Mouse (Mus musculus): ENCODE results near the gene C130050O18Rik. TPM values are rescaled to one million over a fixed set of nuclear protein-coding genes. Genes with fewer than 3 reads are reported as not detected.

The C130050O18Rik gene
- total and polyA plus RNA-seq, 3 experiments, result 0.07 to 0.83 (median 0.33) TPM

GRCm38 (mm10) chr5:139453031-139453430 is 48.0 kb downstream of the C130050O18Rik start:
- Histone ChIP-seq H3K9me3 (replicated peaks) (no peaks in the 10 kb centered on the region), H3K4me1 (ENCODE audit: insufficient read depth, low read depth, low read length) (peaks cover 2% of the 10 kb centered on the region; the same call in 1 of the 2 replicates), H3K4me3 (ENCODE audit: low read depth, low read length) (no peak overlapping the region), H3K27me3 (ENCODE audit: insufficient read depth, low read length) (no peaks in the 10 kb centered on the region), H3K36me3 (replicated peaks) (peaks cover 87% of the 10 kb centered on the region)
- no peak for ATAC-seq (ENCODE audit: extremely low read depth, insufficient number of reproducible peaks, low FRiP score, poor library complexity, severe bottlenecking)
- DNase-seq (ENCODE audit: low spot score), result no peak
- no peak for TF ChIP-seq TAL1 (conservative IDR thresholded peaks at IDR 0.05; ENCODE audit: low read depth, low read length)
- no peak for TF ChIP-seq POLR2AphosphoS5 (IDR thresholded peaks at IDR 0.05; ENCODE audit: insufficient replicate concordance, low read depth, low read length)
- TF ChIP-seq GATA1 (IDR thresholded peaks at IDR 0.05; ENCODE audit: borderline replicate concordance, low read length), result no peak
- TF ChIP-seq GATA2 (IDR thresholded peaks at IDR 0.05; ENCODE audit: borderline replicate concordance, low read depth, low read length), result no peak
- no peak for TF ChIP-seq CTCF (IDR thresholded peaks at IDR 0.05; ENCODE audit: low read depth, low read length)

GRCm38 (mm10) chr5:139455166-139455565 is 50.1 kb downstream of the C130050O18Rik start:
- Histone ChIP-seq H3K9me3 (replicated peaks) (no peaks in the 10 kb centered on the region), H3K27me3 (ENCODE audit: insufficient read depth, low read length) (no peaks in the 10 kb centered on the region), H3K4me3 (ENCODE audit: low read depth, low read length) (no peak overlapping the region), H3K36me3 (replicated peaks) (peaks cover 81% of the 10 kb centered on the region), H3K4me1 (ENCODE audit: insufficient read depth, low read depth, low read length) (peaks cover 15% of the 10 kb centered on the region)
- DNase-seq (ENCODE audit: low spot score) (no peak), ATAC-seq (ENCODE audit: extremely low read depth, insufficient number of reproducible peaks, low FRiP score, poor library complexity, severe bottlenecking) (no peak)
- no peak for TF ChIP-seq GATA1 (IDR thresholded peaks at IDR 0.05; ENCODE audit: borderline replicate concordance, low read length)
- no peak for TF ChIP-seq TAL1 (conservative IDR thresholded peaks at IDR 0.05; ENCODE audit: low read depth, low read length)
- no peak for TF ChIP-seq GATA2 (IDR thresholded peaks at IDR 0.05; ENCODE audit: borderline replicate concordance, low read depth, low read length)
- no peak for TF ChIP-seq POLR2AphosphoS5 (IDR thresholded peaks at IDR 0.05; ENCODE audit: insufficient replicate concordance, low read depth, low read length)

GRCm38 (mm10) chr5:139457241-139457640 is 52.2 kb downstream of the C130050O18Rik start:
- no peak for ATAC-seq (ENCODE audit: extremely low read depth, insufficient number of reproducible peaks, low FRiP score, poor library complexity, severe bottlenecking)
- H3K9me3 ChIP-seq (replicated peaks), result no peaks in the 10 kb centered on the region
- no peak overlapping the region for H3K4me3 ChIP-seq (ENCODE audit: low read depth, low read length)
- peaks cover 22% of the 10 kb centered on the region for H3K4me1 ChIP-seq (ENCODE audit: insufficient read depth, low read depth, low read length)
- no peaks in the 10 kb centered on the region for H3K27me3 ChIP-seq (ENCODE audit: insufficient read depth, low read length)
- peaks cover 65% of the 10 kb centered on the region for H3K36me3 ChIP-seq (replicated peaks)
- TF ChIP-seq CTCF (IDR thresholded peaks at IDR 0.05; ENCODE audit: low read depth, low read length) (no peak), GATA2 (IDR thresholded peaks at IDR 0.05; ENCODE audit: borderline replicate concordance, low read depth, low read length) (no peak), POLR2AphosphoS5 (IDR thresholded peaks at IDR 0.05; ENCODE audit: insufficient replicate concordance, low read depth, low read length) (no peak), TAL1 (conservative IDR thresholded peaks at IDR 0.05; ENCODE audit: low read depth, low read length) (no peak), GATA1 (IDR thresholded peaks at IDR 0.05; ENCODE audit: borderline replicate concordance, low read length) (no peak)
- DNase-seq (ENCODE audit: low spot score), result no peak

GRCm38 (mm10) chr5:139459938-139460337 is 54.9 kb downstream of the C130050O18Rik start:
- Histone ChIP-seq H3K27me3 (ENCODE audit: insufficient read depth, low read length) (peaks cover 8% of the 10 kb centered on the region; the same call in 1 of the 2 replicates), H3K9me3 (replicated peaks) (no peaks in the 10 kb centered on the region), H3K36me3 (replicated peaks) (peaks cover 38% of the 10 kb centered on the region), H3K4me1 (ENCODE audit: insufficient read depth, low read depth, low read length) (peaks cover 22% of the 10 kb centered on the region), H3K4me3 (ENCODE audit: low read depth, low read length) (peak overlapping the region; percentile 95)
- no peak for DNase-seq (ENCODE audit: low spot score)
- no peak for TF ChIP-seq POLR2AphosphoS5 (IDR thresholded peaks at IDR 0.05; ENCODE audit: insufficient replicate concordance, low read depth, low read length)
- TF ChIP-seq CTCF (IDR thresholded peaks at IDR 0.05; ENCODE audit: low read depth, low read length), result no peak
- no peak for TF ChIP-seq GATA1 (IDR thresholded peaks at IDR 0.05; ENCODE audit: borderline replicate concordance, low read length)
- TF ChIP-seq GATA2 (IDR thresholded peaks at IDR 0.05; ENCODE audit: borderline replicate concordance, low read depth, low read length), result no peak
- TF ChIP-seq TAL1 (conservative IDR thresholded peaks at IDR 0.05; ENCODE audit: low read depth, low read length), result no peak
- ATAC-seq (ENCODE audit: extremely low read depth, insufficient number of reproducible peaks, low FRiP score, poor library complexity, severe bottlenecking), result no peak

GRCm38 (mm10) chr5:139460384-139461067 is 55.4 kb downstream of the C130050O18Rik start, which contains the start of gene 3110082I17Rik:
TSS of gene 3110082I17Rik (minus strand) at chr5:139460527.
- peak within 1 kb of the TSS; percentile 95 for H3K4me3 ChIP-seq (ENCODE audit: low read depth, low read length)
- H3K4me1 ChIP-seq (ENCODE audit: insufficient read depth, low read depth, low read length), result peaks cover 22% of the 10 kb centered on the region
- peak; percentile 97 for DNase-seq (ENCODE audit: low spot score)
- TF ChIP-seq CTCF (IDR thresholded peaks at IDR 0.05; ENCODE audit: low read depth, low read length) (no peak), GATA2 (IDR thresholded peaks at IDR 0.05; ENCODE audit: borderline replicate concordance, low read depth, low read length) (no peak), TAL1 (conservative IDR thresholded peaks at IDR 0.05; ENCODE audit: low read depth, low read length) (no peak), POLR2AphosphoS5 (IDR thresholded peaks at IDR 0.05; ENCODE audit: insufficient replicate concordance, low read depth, low read length) (no peak), GATA1 (IDR thresholded peaks at IDR 0.05; ENCODE audit: borderline replicate concordance, low read length) (no peak)
- peak; percentile 98 for ATAC-seq (ENCODE audit: extremely low read depth, insufficient number of reproducible peaks, low FRiP score, poor library complexity, severe bottlenecking)
- no peaks in the 10 kb centered on the region for H3K9me3 ChIP-seq (replicated peaks)
- peaks cover 32% of the 10 kb centered on the region for H3K36me3 ChIP-seq (replicated peaks)
- H3K27me3 ChIP-seq (ENCODE audit: insufficient read depth, low read length), result peaks cover 8% of the 10 kb centered on the region; the same call in 1 of the 2 replicates

GRCm38 (mm10) chr5:139464874-139465273 is 59.8 kb downstream of the C130050O18Rik start:
- H3K4me1 ChIP-seq (ENCODE audit: insufficient read depth, low read depth, low read length), result peaks cover 16% of the 10 kb centered on the region
- TF ChIP-seq TAL1 (conservative IDR thresholded peaks at IDR 0.05; ENCODE audit: low read depth, low read length) (no peak), GATA1 (IDR thresholded peaks at IDR 0.05; ENCODE audit: borderline replicate concordance, low read length) (no peak), POLR2AphosphoS5 (IDR thresholded peaks at IDR 0.05; ENCODE audit: insufficient replicate concordance, low read depth, low read length) (no peak), GATA2 (IDR thresholded peaks at IDR 0.05; ENCODE audit: borderline replicate concordance, low read depth, low read length) (no peak), CTCF (IDR thresholded peaks at IDR 0.05; ENCODE audit: low read depth, low read length) (no peak)
- peaks cover 8% of the 10 kb centered on the region; the same call in 1 of the 2 replicates for H3K27me3 ChIP-seq (ENCODE audit: insufficient read depth, low read length)
- DNase-seq (ENCODE audit: low spot score) (no peak), ATAC-seq (ENCODE audit: extremely low read depth, insufficient number of reproducible peaks, low FRiP score, poor library complexity, severe bottlenecking) (no peak)
- H3K36me3 ChIP-seq (replicated peaks), result peaks cover 3% of the 10 kb centered on the region
- no peak overlapping the region for H3K4me3 ChIP-seq (ENCODE audit: low read depth, low read length)
- no peaks in the 10 kb centered on the region for H3K9me3 ChIP-seq (replicated peaks)

Other genes with a start within 250 kb of the C130050O18Rik start
- gene Sun1, start 204.6 kb upstream of the C130050O18Rik start, total RNA-seq (2014; fragmentation: Nextera tagmentation), result 32.8 and 61.2 TPM in 2 replicates
- 45.7 and 45.8 TPM in 2 replicates for gene Sun1, start 204.6 kb upstream of the C130050O18Rik start, total RNA-seq (2017)
- gene Sun1, start 204.6 kb upstream of the C130050O18Rik start, polyA plus RNA-seq (2012), result 7.6 and 11.8 TPM in 2 replicates
- 37.3 and 45.3 TPM in 2 replicates for gene Get4, start 153.0 kb upstream of the C130050O18Rik start, total RNA-seq (2014; fragmentation: Nextera tagmentation)
- gene Get4, start 153.0 kb upstream of the C130050O18Rik start, total RNA-seq (2017), result 22.3 and 23.9 TPM in 2 replicates
- 68.0 and 71.2 TPM in 2 replicates for gene Get4, start 153.0 kb upstream of the C130050O18Rik start, polyA plus RNA-seq (2012)
- gene Adap1, start 79.7 kb upstream of the C130050O18Rik start, total RNA-seq (2014; fragmentation: Nextera tagmentation), result 1.2 and 2.3 TPM in 2 replicates
- gene Adap1, start 79.7 kb upstream of the C130050O18Rik start, total RNA-seq (2017), result 1.3 and 1.4 TPM in 2 replicates
- 1.7 and 1.8 TPM in 2 replicates for gene Adap1, start 79.7 kb upstream of the C130050O18Rik start, polyA plus RNA-seq (2012)
- 4.8 and 10.0 TPM in 2 replicates for gene Cox19, start 53.9 kb upstream of the C130050O18Rik start, total RNA-seq (2014; fragmentation: Nextera tagmentation)
- gene Cox19, start 53.9 kb upstream of the C130050O18Rik start, total RNA-seq (2017), result 40.8 and 41.0 TPM in 2 replicates
- 35.7 and 37.7 TPM in 2 replicates for gene Cox19, start 53.9 kb upstream of the C130050O18Rik start, polyA plus RNA-seq (2012)
- gene Cyp2w1, start 52.7 kb upstream of the C130050O18Rik start, total RNA-seq (2014; fragmentation: Nextera tagmentation), result not detected in 2 replicates
- not detected in 2 replicates for gene Cyp2w1, start 52.7 kb upstream of the C130050O18Rik start, total RNA-seq (2017)
- not detected in 2 replicates for gene Cyp2w1, start 52.7 kb upstream of the C130050O18Rik start, polyA plus RNA-seq (2012)
- 34.2 and 36.5 TPM in 2 replicates for gene Gpr146, start 27.6 kb upstream of the C130050O18Rik start, total RNA-seq (2014; fragmentation: Nextera tagmentation)
- gene Gpr146, start 27.6 kb upstream of the C130050O18Rik start, total RNA-seq (2017), result 26.8 and 27.4 TPM in 2 replicates
- 18.1 and 21.3 TPM in 2 replicates for gene Gpr146, start 27.6 kb upstream of the C130050O18Rik start, polyA plus RNA-seq (2012)
- not detected in 2 replicates for gene Gper1, start 17.9 kb downstream of the C130050O18Rik start, total RNA-seq (2014; fragmentation: Nextera tagmentation)
- gene Gper1, start 17.9 kb downstream of the C130050O18Rik start, total RNA-seq (2017), result not detected in 2 replicates
- not detected in 2 replicates for gene Gper1, start 17.9 kb downstream of the C130050O18Rik start, polyA plus RNA-seq (2012)
- 12.7 and 16.4 TPM in 2 replicates for gene 3110082I17Rik, start 55.2 kb downstream of the C130050O18Rik start, total RNA-seq (2014; fragmentation: Nextera tagmentation)
- 18.8 and 20.5 TPM in 2 replicates for gene 3110082I17Rik, start 55.2 kb downstream of the C130050O18Rik start, total RNA-seq (2017)
- gene 3110082I17Rik, start 55.2 kb downstream of the C130050O18Rik start, polyA plus RNA-seq (2012), result 48.6 and 62.6 TPM in 2 replicates
- gene Zfand2a, start 79.3 kb downstream of the C130050O18Rik start, total RNA-seq (2014; fragmentation: Nextera tagmentation), result 22.7 and 26.0 TPM in 2 replicates
- 10.2 and 13.7 TPM in 2 replicates for gene Zfand2a, start 79.3 kb downstream of the C130050O18Rik start, total RNA-seq (2017)
- gene Zfand2a, start 79.3 kb downstream of the C130050O18Rik start, polyA plus RNA-seq (2012), result 1.8 and 2.7 TPM in 2 replicates
- not detected in 2 replicates for gene Uncx, start 138.2 kb downstream of the C130050O18Rik start, total RNA-seq (2014; fragmentation: Nextera tagmentation)
- gene Uncx, start 138.2 kb downstream of the C130050O18Rik start, total RNA-seq (2017), result not detected in 2 replicates
- gene Uncx, start 138.2 kb downstream of the C130050O18Rik start, polyA plus RNA-seq (2012), result not detected in 2 replicates

Data from G1E (cell line).